3 mouse cellular contexts compared by ENCODE assay signal in genomic region chr11:46053457-46053856, GRCm38 (mm10). TPM values are rescaled to one million over a fixed set of nuclear protein-coding genes. Genes with fewer than 3 reads are reported as not detected.
A peak's percentile ranks its signal among the peaks of the same experiment; 100 is the strongest.
DNase-seq lines count a peak whose midpoint lies in the region; ATAC-seq lines count a peak whose summit lies in the region.
"Not testable (repeated sequence)": the region's sequence is repeated elsewhere in the genome, so short reads cannot be mapped to it uniquely, and the experiment has no call there.
"Had no signal": no experiment of that assay in that cellular context is flagged by ENCODE, and none has a peak within 500 bp of the region (broad histone marks: within the 10 kb centered on the region; RNA-seq: fewer than 3 reads in every experiment).

No protein-coding gene starts in this region.

- H3K27ac ChIP-seq in midbrain, embryonic 11.5 days (ENCODE audit: low read depth, low read length): not testable (repeated sequence)

- H3K9ac ChIP-seq in midbrain, embryonic 11.5 days (ENCODE audit: low read length): not testable (repeated sequence)

- H3K9me3 ChIP-seq in midbrain, embryonic 11.5 days (ENCODE audit: control insufficient read depth, low read length): not testable (repeated sequence)

- H3K4me2 ChIP-seq in midbrain, embryonic 11.5 days: not testable (repeated sequence)

- ATAC-seq in midbrain, embryonic 11.5 days (ENCODE audit: low FRiP score): not testable (repeated sequence)

- H3K4me3 ChIP-seq in midbrain, embryonic 11.5 days (ENCODE audit: low read depth, low read length): not testable (repeated sequence)

- DNase-seq in heart, adult 11 months: peak; percentile 54
- DNase-seq in midbrain, embryonic 11.5 days (ENCODE audit: low spot score, missing footprints): peak; percentile 73

- H3K4me1 ChIP-seq in midbrain, embryonic 11.5 days (ENCODE audit: control insufficient read depth, insufficient read depth, low read length): not testable (repeated sequence)

- WGBS in midbrain, embryonic 11.5 days: 99% methylated on average over 3 of the region's 3 CpGs

- not testable (repeated sequence) for H3K27me3 ChIP-seq in midbrain, embryonic 11.5 days (ENCODE audit: control insufficient read depth, insufficient read depth, low read length)

- not testable (repeated sequence) for H3K36me3 ChIP-seq in midbrain, embryonic 11.5 days (ENCODE audit: control insufficient read depth, insufficient read depth, low read length)

RNA-seq across cellular contexts. Expression of gene Gm12166, which starts 1.3 kb away (rescaled TPM):
- polyA plus RNA-seq in midbrain, embryonic 11.5 days (2014; fragmentation: Nextera tagmentation; extraction: Ambion mirVana): 1.4 and 2.5 TPM in 2 replicates

RNA-seq across cellular contexts. Expression of gene Adam19, which starts 2.3 kb away (rescaled TPM):
- 6.1 and 6.6 TPM in 2 replicates for polyA plus RNA-seq in midbrain, embryonic 11.5 days (2014; fragmentation: Nextera tagmentation; extraction: Ambion mirVana)
- polyA plus RNA-seq: G1E had no signal
